Mouse (Mus musculus) kidney, adult 8-10 months (tissue): ENCODE measurements around the gene Serbp1.
A peak's percentile ranks its signal among the peaks of the same experiment; 100 is the strongest.
"Not testable (repeated sequence)": the region's sequence is repeated elsewhere in the genome, so short reads cannot be mapped to it uniquely, and the experiment has no call there.

Experiments
- DNase-seq, 2 experiments: peaks; one replicate each; pipeline ENCODE4 v3.0.0; 2022

The Serbp1 gene

GRCm38 (mm10) chr6:67237977-67238376 lies at the start of gene Serbp1:
Gene Serbp1 (plus strand): TSS chr6:67238176.
- no peak for DNase-seq

GRCm38 (mm10) chr6:67193591-67193990 lies 44.4 kb upstream of the Serbp1 start:
- no peak for DNase-seq

- DNase-seq = no peak
Measured at GRCm38 (mm10) chr6:67194606-67195005, 43.4 kb upstream of the Serbp1 start.

- DNase-seq = no peak
Measured at GRCm38 (mm10) chr6:67195148-67195611, 42.8 kb upstream of the Serbp1 start.

- DNase-seq = no peak
Measured at GRCm38 (mm10) chr6:67196821-67197220, 41.2 kb upstream of the Serbp1 start.

- peak in 1 of 2 experiments; percentile 53 for DNase-seq
Measured at GRCm38 (mm10) chr6:67198085-67198484, 39.9 kb upstream of the Serbp1 start.

- DNase-seq = no peak
Measured at GRCm38 (mm10) chr6:67200715-67201322, 37.2 kb upstream of the Serbp1 start.

GRCm38 (mm10) chr6:67205081-67206037 lies 32.6 kb upstream of the Serbp1 start:
- no peak for DNase-seq

- DNase-seq = no peak
Measured at GRCm38 (mm10) chr6:67212362-67212761, 25.6 kb upstream of the Serbp1 start.

- DNase-seq = no peak
Measured at GRCm38 (mm10) chr6:67213429-67214098, 24.4 kb upstream of the Serbp1 start.

- DNase-seq = no peak
Measured at GRCm38 (mm10) chr6:67217402-67217801, 20.6 kb upstream of the Serbp1 start.

- no peak for DNase-seq
Measured at GRCm38 (mm10) chr6:67217846-67218245, 20.1 kb upstream of the Serbp1 start.

GRCm38 (mm10) chr6:67218566-67218965 lies 19.4 kb upstream of the Serbp1 start:
- no peak for DNase-seq

- DNase-seq = not testable (repeated sequence)
Measured at GRCm38 (mm10) chr6:67219931-67220330, 18.0 kb upstream of the Serbp1 start.

GRCm38 (mm10) chr6:67220731-67221130 lies 17.2 kb upstream of the Serbp1 start:
- DNase-seq = no peak

GRCm38 (mm10) chr6:67223082-67223481 lies 14.9 kb upstream of the Serbp1 start:
- DNase-seq = no peak

GRCm38 (mm10) chr6:67223499-67223898 lies 14.5 kb upstream of the Serbp1 start:
- no peak for DNase-seq

- no peak for DNase-seq
Measured at GRCm38 (mm10) chr6:67226286-67226685, 11.7 kb upstream of the Serbp1 start.

- no peak for DNase-seq
Measured at GRCm38 (mm10) chr6:67228459-67229107, 9.4 kb upstream of the Serbp1 start.

GRCm38 (mm10) chr6:67229521-67229920 lies 8.5 kb upstream of the Serbp1 start:
- no peak for DNase-seq

GRCm38 (mm10) chr6:67229922-67230518 lies 8.0 kb upstream of the Serbp1 start:
- DNase-seq = no peak

GRCm38 (mm10) chr6:67230950-67231349 lies 7.0 kb upstream of the Serbp1 start:
- no peak for DNase-seq
